Mouse (Mus musculus) stomach, embryonic 16.5 days (tissue): Measurements from ENCODE around the gene Gstt2. TPM values are rescaled to one million over a fixed set of nuclear protein-coding genes. Genes with fewer than 3 reads are reported as not detected.
"Not testable (repeated sequence)": the region's sequence is repeated elsewhere in the genome, so short reads cannot be mapped to it uniquely, and the experiment has no call there.

Source experiments
- ATAC-seq: fragments of 200-750 bp; cut with Nextera tagmentation; 2 replicates; pipeline ENCODE4 v1.8.0; 2017; ENCODE audit warnings: moderate number of reproducible peaks, moderate TSS enrichment; ENCODE audit not compliant: insufficient read depth, low FRiP score
- H3K27ac ChIP-seq: fragments of 300-500 bp; sonication (generic); 2 replicates; pipeline ENCODE4 v1.5.1; 2014; ENCODE audit warnings: low read length
- H3K27me3 ChIP-seq: fragments of 300-500 bp; sonication (generic); 2 replicates; pipeline ENCODE4 v1.6.1; 2014; ENCODE audit warnings: low read length, control low read depth, mixed read lengths; ENCODE audit not compliant: control insufficient read depth, insufficient read depth
- H3K36me3 ChIP-seq: fragments of 300-500 bp; sonication (generic); 2 replicates; pipeline ENCODE4 v1.6.1; 2014; ENCODE audit warnings: low read length; ENCODE audit not compliant: control insufficient read depth, insufficient read depth
- H3K4me1 ChIP-seq: fragments of 300-500 bp; sonication (generic); 2 replicates; pipeline ENCODE4 v1.6.1; 2014; ENCODE audit warnings: low read length, control low read depth, mixed read lengths; ENCODE audit not compliant: control insufficient read depth, insufficient read depth
- H3K4me2 ChIP-seq: fragments of 300-500 bp; sonication (generic); 2 replicates; pipeline ENCODE4 v1.6.1; 2014; ENCODE audit warnings: low read depth, low read length, mixed read lengths
- H3K4me3 ChIP-seq: fragments of 300-500 bp; sonication (generic); replicated peaks from 2 replicates; pipeline ENCODE4 v1.5.1; 2014; ENCODE audit warnings: mild to moderate bottlenecking, low read length
- H3K9ac ChIP-seq: fragments of 300-500 bp; sonication (generic); 2 replicates; pipeline ENCODE4 v1.6.1; 2014; ENCODE audit warnings: low read length
- H3K9me3 ChIP-seq: fragments of 300-500 bp; sonication (generic); replicated peaks from 2 replicates; pipeline ENCODE4 v1.6.1; 2016; ENCODE audit warnings: low read length, control low read depth; ENCODE audit not compliant: control insufficient read depth
- WGBS: fragments of 180-500 bp; shearing (Covaris S2); extraction: QIAGEN DNeasy Blood & Tissue Kit; methylation state at CpG from one replicate; pipeline ENCODE4 v1.1.7; 2014; 5-methylcytosine and 5-hydroxymethylcytosine counted together
- polyA plus RNA-seq: library from polyadenylated mRNA; unstranded; fragments of >200 nt; fragmentation: Nextera tagmentation; extraction: Ambion mirVana; gene quantifications from 2 replicates; pipeline ENCODE4 v1.2.1, GENCODE M21; 2015

Gstt2 gene
- polyA plus RNA-seq, 1 experiment from 2014 or later = 64.8 TPM

- no peaks in the 10 kb centered on the region for H3K4me1 ChIP-seq
- ATAC-seq = no peak
- H3K27me3 ChIP-seq = no peaks in the 10 kb centered on the region
- WGBS = 28% methylated on average over 3 of the region's 3 CpGs
- H3K4me3 ChIP-seq = no peak overlapping the region
- H3K9me3 ChIP-seq = no peaks in the 10 kb centered on the region
- no peak overlapping the region for H3K9ac ChIP-seq
- no peak overlapping the region for H3K4me2 ChIP-seq
- no peaks in the 10 kb centered on the region for H3K36me3 ChIP-seq
- no peak overlapping the region for H3K27ac ChIP-seq
These were observed 11.2 kb upstream of the Gstt2 start for GRCm38 (mm10) chr10:75848382-75848781.

- 67% methylated on average over 6 of the region's 6 CpGs for WGBS
- Histone ChIP-seq H3K9ac (no peak overlapping the region), H3K27me3 (no peaks in the 10 kb centered on the region), H3K27ac (no peak overlapping the region), H3K4me2 (no peak overlapping the region), H3K4me1 (no peaks in the 10 kb centered on the region), H3K9me3 (no peaks in the 10 kb centered on the region), H3K4me3 (no peak overlapping the region), H3K36me3 (no peaks in the 10 kb centered on the region)
- peak; percentile 64 for ATAC-seq
These were observed 8.2 kb upstream of the Gstt2 start for GRCm38 (mm10) chr10:75845306-75845930.

- no peak for ATAC-seq
- H3K4me1 ChIP-seq = no peaks in the 10 kb centered on the region
- no peak overlapping the region for H3K4me3 ChIP-seq
- H3K4me2 ChIP-seq = no peak overlapping the region
- no peaks in the 10 kb centered on the region for H3K36me3 ChIP-seq
- no peaks in the 10 kb centered on the region for H3K27me3 ChIP-seq
- H3K9me3 ChIP-seq = no peaks in the 10 kb centered on the region
- 53% methylated on average over 1 of the region's 1 CpGs for WGBS
- H3K9ac ChIP-seq = no peak overlapping the region
- no peak overlapping the region for H3K27ac ChIP-seq
These were observed 7.6 kb upstream of the Gstt2 start for GRCm38 (mm10) chr10:75844800-75845199.

GRCm38 (mm10) chr10:75843898-75844297, 6.7 kb upstream of the Gstt2 start:
- H3K9me3 ChIP-seq, H3K27ac ChIP-seq, H3K4me1 ChIP-seq, H3K27me3 ChIP-seq, ATAC-seq, H3K4me3 ChIP-seq, H3K9ac ChIP-seq, H3K4me2 ChIP-seq, H3K36me3 ChIP-seq: not testable (repeated sequence)
- 70% methylated on average over 6 of the region's 6 CpGs for WGBS

- Histone ChIP-seq H3K4me3 (no peak overlapping the region), H3K4me1 (peaks cover 20% of the 10 kb centered on the region), H3K36me3 (no peaks in the 10 kb centered on the region), H3K9me3 (no peaks in the 10 kb centered on the region), H3K9ac (no peak overlapping the region), H3K27me3 (no peaks in the 10 kb centered on the region), H3K27ac (no peak overlapping the region), H3K4me2 (no peak overlapping the region)
- no peak for ATAC-seq
- 86% methylated on average over 10 of the region's 10 CpGs for WGBS
These were observed 1.9 kb upstream of the Gstt2 start for GRCm38 (mm10) chr10:75839092-75839491.

GRCm38 (mm10) chr10:75835761-75836531, 1.3 kb downstream of the Gstt2 start:
- ATAC-seq = peak; percentile 1; the same call in 1 of the 2 replicates
- peak overlapping the region; percentile 47 for H3K4me3 ChIP-seq
- peaks cover 22% of the 10 kb centered on the region for H3K4me1 ChIP-seq
- no peaks in the 10 kb centered on the region for H3K9me3 ChIP-seq
- H3K4me2 ChIP-seq = peak overlapping the region; percentile 84
- H3K27me3 ChIP-seq = no peaks in the 10 kb centered on the region
- H3K27ac ChIP-seq = peak overlapping the region; percentile 73
- peak overlapping the region; percentile 24; the same call in 1 of the 2 replicates for H3K9ac ChIP-seq
- 17% methylated on average over 9 of the region's 10 CpGs for WGBS
- no peaks in the 10 kb centered on the region for H3K36me3 ChIP-seq

- no peaks in the 10 kb centered on the region for H3K9me3 ChIP-seq
- no peaks in the 10 kb centered on the region for H3K27me3 ChIP-seq
- no peaks in the 10 kb centered on the region for H3K36me3 ChIP-seq
- peak overlapping the region; percentile 64 for H3K27ac ChIP-seq
- H3K9ac ChIP-seq = peak overlapping the region; percentile 68
- H3K4me3 ChIP-seq = peak overlapping the region; percentile 47
- ATAC-seq = peak; percentile 35; the same call in 1 of the 2 replicates
- peak overlapping the region; percentile 84 for H3K4me2 ChIP-seq
- WGBS = 1% methylated on average over 10 of the region's 10 CpGs
- peaks cover 22% of the 10 kb centered on the region for H3K4me1 ChIP-seq
These were observed 1.9 kb downstream of the Gstt2 start for GRCm38 (mm10) chr10:75835307-75835706.

GRCm38 (mm10) chr10:75834721-75835120, 2.5 kb downstream of the Gstt2 start:
- peak overlapping the region; percentile 85 for H3K27ac ChIP-seq
- H3K4me3 ChIP-seq = peak overlapping the region; percentile 47
- no peaks in the 10 kb centered on the region for H3K36me3 ChIP-seq
- ATAC-seq = no peak
- peaks cover 22% of the 10 kb centered on the region for H3K4me1 ChIP-seq
- H3K9ac ChIP-seq = peak overlapping the region; percentile 68
- WGBS = 10% methylated on average over 9 of the region's 9 CpGs
- peak overlapping the region; percentile 84 for H3K4me2 ChIP-seq
- no peaks in the 10 kb centered on the region for H3K9me3 ChIP-seq
- H3K27me3 ChIP-seq = no peaks in the 10 kb centered on the region

GRCm38 (mm10) chr10:75834250-75834649, 3.0 kb downstream of the Gstt2 start:
- peak overlapping the region; percentile 47 for H3K4me3 ChIP-seq
- peak; percentile 45; the same call in 1 of the 2 replicates for ATAC-seq
- 1% methylated on average over 21 of the region's 21 CpGs for WGBS

More at GRCm38 (mm10) chr10:75834250-75834649, 3.0 kb downstream of the Gstt2 start:
- Histone ChIP-seq H3K36me3 (no peaks in the 10 kb centered on the region), H3K9ac (peak overlapping the region; percentile 68), H3K9me3 (no peaks in the 10 kb centered on the region), H3K4me1 (peaks cover 22% of the 10 kb centered on the region), H3K27ac (peak overlapping the region; percentile 85), H3K4me2 (peak overlapping the region; percentile 84), H3K27me3 (no peaks in the 10 kb centered on the region)
